Mouse (Mus musculus): ENCODE measurements at regions not wholly inside any gene's neighbourhood (a gene's known extent, or its start where the extent isn't known, plus 50 kb on each side); places are given as distances from the start of the nearest gene placed in this dataset.

DNA sequence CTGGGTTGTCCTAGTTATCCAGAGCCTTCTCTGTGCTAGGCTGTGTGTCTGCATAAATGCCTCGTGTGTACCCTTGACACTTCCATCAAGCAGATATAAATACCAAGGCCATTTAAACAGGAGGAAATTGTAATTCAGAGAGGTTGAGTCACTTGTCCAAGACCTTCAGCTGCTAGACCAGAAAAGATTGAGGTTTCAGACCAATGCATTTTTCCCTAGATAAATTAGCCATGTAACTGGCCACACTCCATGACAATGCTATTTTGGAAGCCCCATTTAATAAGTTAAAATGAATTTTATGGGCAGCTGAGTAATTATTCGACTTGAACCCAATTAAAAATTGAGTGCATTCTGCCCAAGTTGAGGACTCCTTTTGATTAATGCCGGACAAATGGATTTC, 509.6 kb downstream of the 1810013L24Rik start:
- no peak for DNase-seq (ENCODE audit: low spot score)

- DNase-seq (ENCODE audit: low spot score), result no peak
Measured at GRCm38 (mm10) chr16:9341245-9341644, 511.3 kb downstream of the 1810013L24Rik start.

DNA sequence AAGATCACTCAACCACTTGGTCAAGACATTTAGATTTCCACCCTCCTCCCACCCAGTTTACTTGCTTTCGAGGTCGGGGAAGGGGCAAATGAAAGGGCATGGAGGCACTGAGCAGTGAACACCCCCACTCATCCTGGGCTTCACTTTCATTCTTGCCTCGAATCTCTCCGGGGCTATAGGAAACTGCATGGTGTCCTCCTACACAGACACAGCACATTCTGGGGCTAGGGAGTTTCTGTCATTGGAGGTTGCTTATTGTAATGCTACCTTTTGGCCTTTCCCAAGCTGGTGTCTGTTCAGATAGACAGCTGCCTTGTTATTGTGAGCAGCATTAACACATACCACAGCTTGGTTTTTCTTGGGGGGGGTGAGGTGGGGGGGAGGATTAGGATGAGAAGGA, 523.9 kb downstream of the 1810013L24Rik start:
- DNase-seq (ENCODE audit: low spot score), result no peak

- no peak for DNase-seq (ENCODE audit: low spot score)
Measured at GRCm38 (mm10) chr16:9354331-9355030, 524.6 kb downstream of the 1810013L24Rik start.

GRCm38 (mm10) chr16:9358651-9359050, 528.8 kb downstream of the 1810013L24Rik start:
- DNase-seq (ENCODE audit: low spot score), result no peak

GRCm38 (mm10) chr16:9359399-9360135, 529.7 kb downstream of the 1810013L24Rik start:
- no peak for DNase-seq (ENCODE audit: low spot score)

DNA sequence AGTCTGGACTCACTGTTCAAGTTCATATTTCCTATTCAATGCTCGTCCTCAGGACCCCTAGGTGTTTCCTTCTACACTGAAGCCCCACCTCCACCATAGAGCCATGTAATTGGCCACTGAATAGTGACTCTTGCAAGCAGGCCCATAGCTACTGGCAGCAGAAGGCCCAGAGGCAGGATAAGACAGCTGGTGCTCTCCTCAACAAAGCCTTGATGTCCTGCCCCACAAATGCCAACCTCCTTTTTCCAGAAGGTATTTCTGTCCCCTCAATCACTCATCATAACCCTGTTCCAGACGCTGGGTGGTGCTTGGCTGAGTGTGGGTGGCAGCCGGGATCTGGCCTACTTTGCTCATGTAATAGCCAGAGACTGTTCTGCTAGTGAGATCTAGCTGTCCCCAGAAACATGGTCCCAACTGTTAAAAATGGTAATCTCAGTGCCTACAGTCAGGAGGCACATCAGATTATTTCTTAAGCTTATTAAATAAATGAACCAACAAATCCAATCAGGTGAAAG, 530.9 kb downstream of the 1810013L24Rik start:
- DNase-seq (ENCODE audit: low spot score), result no peak

- DNase-seq (ENCODE audit: low spot score), result no peak
Measured at GRCm38 (mm10) chr16:9362116-9362515, 532.2 kb downstream of the 1810013L24Rik start.

DNA sequence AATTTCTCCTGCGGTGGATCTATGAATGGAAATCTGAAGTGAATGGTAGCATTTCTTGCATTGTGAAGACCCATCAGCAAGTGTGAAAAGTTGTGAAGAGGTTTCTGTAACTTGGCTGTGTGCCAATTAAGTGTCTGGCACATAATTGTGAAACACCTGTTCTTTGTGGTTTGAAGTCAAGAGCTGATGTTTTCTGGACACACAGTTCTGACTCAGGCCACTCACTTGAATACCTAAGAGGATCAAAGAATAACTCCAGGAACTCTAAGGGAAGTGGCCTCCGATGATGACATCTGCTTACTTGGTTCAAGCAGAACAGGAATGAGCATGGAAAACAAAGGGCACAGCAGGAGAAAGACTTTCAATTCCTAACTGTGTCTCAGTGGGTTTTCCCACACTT, 534.2 kb downstream of the 1810013L24Rik start:
- DNase-seq (ENCODE audit: low spot score), result no peak

GRCm38 (mm10) chr16:9390986-9391385, 561.1 kb downstream of the 1810013L24Rik start:
- DNase-seq (ENCODE audit: low spot score), result no peak

GRCm38 (mm10) chr16:9404736-9405135, 574.8 kb downstream of the 1810013L24Rik start:
- DNase-seq (ENCODE audit: low spot score), result no peak

DNA sequence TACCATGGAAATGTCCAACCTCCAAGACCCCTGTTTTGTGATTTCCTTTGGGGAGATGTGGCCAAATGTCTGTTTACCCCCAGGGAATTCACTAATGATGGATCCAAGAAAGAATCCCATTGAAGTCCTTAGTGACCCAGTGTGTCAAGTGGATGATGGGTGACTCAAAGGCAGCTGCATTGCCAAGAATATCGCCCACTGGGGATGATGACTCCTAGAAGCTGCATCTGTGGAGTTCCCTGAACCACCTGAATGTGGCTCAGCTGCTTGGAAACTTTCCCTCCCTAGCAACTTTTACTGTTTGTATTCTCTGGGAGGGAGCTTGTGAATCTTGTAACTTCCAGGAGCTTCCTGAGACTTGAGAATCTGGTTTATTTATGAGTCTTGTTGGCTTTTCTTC, 578.3 kb downstream of the 1810013L24Rik start:
- no peak for DNase-seq (ENCODE audit: low spot score)

DNA sequence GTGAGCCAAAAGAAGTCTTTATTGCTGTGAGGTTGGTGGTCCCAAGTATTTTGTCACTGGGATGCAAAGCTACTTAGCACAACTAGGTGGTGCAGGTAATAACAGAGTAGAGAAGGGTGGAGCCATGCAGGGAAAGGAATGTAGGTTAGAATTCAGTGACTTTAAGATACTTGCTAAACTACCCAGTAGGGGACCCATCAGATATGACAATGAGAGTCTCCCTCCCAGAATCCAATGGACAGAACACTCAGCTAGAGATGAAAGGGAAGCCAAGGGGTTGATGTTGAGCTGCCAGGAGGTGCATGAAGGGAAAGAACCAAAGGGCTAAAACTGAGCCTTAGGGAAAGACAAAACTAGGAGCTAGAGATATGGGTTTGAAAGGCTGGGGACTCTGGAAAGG, 564.9 kb downstream of the Grin2a start:
- no peak for DNase-seq (ENCODE audit: low spot score)

DNA sequence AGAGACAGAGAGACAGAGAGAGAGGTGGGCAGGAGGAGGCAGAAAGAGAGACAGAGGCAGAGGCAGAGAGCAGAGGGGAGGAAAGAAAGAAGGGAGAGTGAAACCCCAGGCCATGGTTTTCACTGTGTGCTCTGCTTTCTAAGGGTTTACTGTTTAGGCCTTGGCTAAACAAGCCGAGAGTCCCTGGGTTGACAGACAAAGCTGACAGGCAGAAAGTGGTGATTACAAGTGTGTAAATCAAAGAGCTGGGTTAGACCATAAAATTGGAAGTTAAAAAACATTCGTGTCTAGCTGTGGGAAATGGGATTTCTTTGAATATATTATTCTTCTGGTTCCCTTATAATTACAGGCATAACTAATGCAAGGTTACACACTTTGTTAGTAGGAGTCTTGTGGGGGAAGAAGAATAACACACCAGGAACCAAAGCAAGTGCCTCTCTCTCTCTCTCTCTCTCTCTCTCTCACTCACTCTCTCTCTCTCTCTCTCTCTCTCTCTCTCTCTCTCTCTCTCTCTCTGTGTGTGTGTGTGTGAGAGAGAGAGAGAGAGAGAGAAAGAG, 556.0 kb downstream of the Grin2a start:
- no peak for DNase-seq (ENCODE audit: low spot score)

- DNase-seq (ENCODE audit: low spot score), result no peak
Measured at GRCm38 (mm10) chr16:9439891-9440290, 555.5 kb downstream of the Grin2a start.

GRCm38 (mm10) chr16:9452058-9452457, 543.3 kb downstream of the Grin2a start:
- no peak for DNase-seq (ENCODE audit: low spot score)

DNA sequence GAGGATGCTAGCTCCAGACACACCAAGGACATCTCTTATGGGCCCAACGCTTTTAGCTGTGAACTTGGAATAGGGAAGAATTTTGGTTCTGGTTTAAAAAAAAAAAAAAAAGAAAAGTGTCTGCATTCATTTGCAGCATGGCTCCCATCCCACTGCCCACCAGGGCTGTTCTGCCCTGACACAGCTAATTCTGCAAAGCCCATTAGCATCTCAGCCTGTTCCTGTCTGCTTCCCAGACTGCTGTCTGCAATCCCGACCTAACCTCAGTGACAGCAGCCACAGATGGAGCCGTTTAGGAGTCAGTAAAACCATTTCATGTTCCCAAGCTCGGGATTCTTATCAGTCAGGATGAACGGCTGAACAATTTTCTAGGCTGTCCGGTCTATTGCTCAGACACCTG, 537.8 kb downstream of the Grin2a start:
- no peak for DNase-seq (ENCODE audit: low spot score)

GRCm38 (mm10) chr16:9462497-9462896, 532.9 kb downstream of the Grin2a start:
- no peak for DNase-seq (ENCODE audit: low spot score)

DNA sequence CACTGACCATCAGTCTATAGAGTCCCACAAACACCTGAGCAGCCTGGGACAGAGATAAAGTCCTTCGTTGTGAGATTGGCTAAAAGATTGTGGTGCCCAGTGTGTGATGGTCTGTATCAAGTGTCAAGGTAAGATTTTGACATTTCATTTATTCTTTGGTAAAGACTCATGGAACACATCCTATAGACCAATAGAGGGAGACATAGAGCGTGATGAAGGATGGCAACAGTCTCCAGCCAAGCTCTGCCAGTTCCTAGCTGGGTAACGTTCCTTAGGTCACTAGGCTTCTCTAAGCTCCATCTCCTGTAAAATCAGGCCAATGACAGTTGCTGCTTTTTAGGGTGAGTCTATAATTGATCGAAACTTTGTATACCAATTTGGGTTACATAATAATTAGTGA, 526.0 kb downstream of the Grin2a start:
- DNase-seq (ENCODE audit: low spot score), result no peak

DNA sequence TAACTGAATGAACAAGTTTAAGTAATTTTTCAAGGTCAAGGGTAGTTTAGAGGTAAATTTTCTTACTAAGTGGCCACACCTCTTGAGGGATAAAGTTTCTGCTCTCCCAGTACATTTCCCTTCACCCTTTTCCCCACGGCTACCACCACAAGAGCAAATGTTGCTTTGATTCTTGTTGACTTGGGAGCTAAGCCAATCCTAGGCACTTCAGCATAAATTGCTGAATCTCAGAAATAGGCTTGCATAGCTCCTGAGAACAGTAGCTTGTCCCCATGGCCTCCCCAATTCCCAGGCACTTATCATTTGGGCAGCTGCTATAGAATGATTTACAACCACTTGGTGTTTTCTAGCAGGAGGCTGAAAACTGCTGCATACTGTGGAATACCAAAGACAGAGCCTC, 510.1 kb downstream of the Grin2a start:
- DNase-seq (ENCODE audit: low spot score), result no peak

- DNase-seq (ENCODE audit: low spot score), result no peak
Measured at GRCm38 (mm10) chr16:9498301-9498700, 497.1 kb downstream of the Grin2a start.

- DNase-seq (ENCODE audit: low spot score), result peak; percentile 5
Measured at GRCm38 (mm10) chr16:9501713-9502112, 493.6 kb downstream of the Grin2a start.

DNA sequence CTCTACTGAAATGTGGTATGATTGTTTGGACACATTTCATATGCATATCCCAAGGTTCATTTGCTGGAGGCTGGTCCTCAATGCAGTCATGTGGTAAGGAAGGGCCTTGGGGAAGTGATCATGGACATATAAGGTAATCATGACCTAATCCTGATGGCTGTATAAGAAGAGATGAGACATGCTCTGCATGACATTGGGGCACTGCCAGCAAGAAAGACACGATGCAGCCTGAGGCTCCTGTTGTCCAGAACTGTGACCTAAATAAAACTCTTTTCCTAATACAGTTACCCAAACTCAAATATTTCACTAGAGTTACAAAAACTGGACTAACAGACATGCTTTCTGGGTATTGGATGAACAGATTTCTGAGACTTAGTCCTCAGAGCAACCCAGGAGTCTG, 485.7 kb downstream of the Grin2a start:
- DNase-seq (ENCODE audit: low spot score), result no peak
